Mouse (Mus musculus) bone marrow macrophage, adult 2 months (primary cell): ENCODE data around the gene Erc2.

ENCODE experiments used
- CTCF ChIP-seq: IDR thresholded peaks from 2 replicates; pipeline ENCODE4 v1.5.1; 2012; ENCODE audit warnings: low read depth, mild to moderate bottlenecking, low read length, moderate library complexity
- POLR2A ChIP-seq: IDR thresholded peaks from 2 replicates; pipeline ENCODE4 v1.6.1; 2012; ENCODE audit warnings: mild to moderate bottlenecking, low read depth, low read length, borderline replicate concordance

- TF ChIP-seq POLR2A (no peak), CTCF (no peak)
Measured at GRCm38 (mm10) chr14:28504101-28505050, 882.1 kb downstream of the Erc2 start, which contains the start of gene Wnt5a.
